Mouse (Mus musculus) bone marrow, adult 2 months (tissue): ENCODE measurements at regions not wholly inside any gene's neighbourhood (a gene's known extent, or its start where the extent isn't known, plus 50 kb on each side); places are given as distances from the start of the nearest gene placed in this dataset.

Experiments
- CTCF ChIP-seq: fragments of 200-500 bp; IDR thresholded peaks from 2 replicates; pipeline ENCODE4 v1.5.1; 2011; ENCODE audit warnings: low read length, control low read depth; ENCODE audit not compliant: control insufficient read depth, insufficient read depth
- POLR2A ChIP-seq: fragments of 200-500 bp; IDR thresholded peaks from 2 replicates; pipeline ENCODE4 v1.6.1; 2011; ENCODE audit warnings: low read depth, mild to moderate bottlenecking, control low read depth, low read length, borderline replicate concordance; ENCODE audit not compliant: control insufficient read depth

DNA sequence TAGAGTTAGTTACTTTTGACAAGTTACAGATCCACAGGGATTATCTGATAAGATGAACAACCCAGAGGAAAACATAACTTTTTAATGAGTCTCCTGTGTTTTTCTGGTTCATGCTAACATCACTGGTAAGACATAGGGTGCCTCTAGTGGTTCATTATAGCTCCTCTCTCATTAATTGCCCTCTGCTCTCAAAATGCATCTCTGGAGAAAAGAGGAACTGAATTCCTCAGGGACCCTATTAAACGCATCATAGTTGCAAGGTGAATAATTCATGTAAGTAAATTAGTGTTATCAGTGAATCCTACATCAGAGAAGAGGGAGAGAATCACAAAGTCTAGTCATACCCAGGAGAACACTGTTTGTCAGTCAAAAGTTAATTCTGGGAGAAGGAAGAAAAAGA lies 52.4 kb upstream of the Olfr1507 start:
- TF ChIP-seq CTCF: no peak
- no peak for TF ChIP-seq POLR2A
